Mouse (Mus musculus) c-Kit-positive CD71-negative TER-119-negative erythroid progenitor cells, embryonic 14.5 days (primary cell): ENCODE results near the gene Frzb.
"Not testable (repeated sequence)": the region's sequence is repeated elsewhere in the genome, so short reads cannot be mapped to it uniquely, and the experiment has no call there.

ENCODE experiments used
- DNase-seq: peaks from one replicate; pipeline ENCODE4 v3.0.0-alpha.2; 2013; ENCODE audit warnings: low read depth

Gene Frzb

GRCm38 (mm10) chr2:80447291-80447791 lies at the start of gene Frzb:
Gene Frzb (minus strand): TSS chr2:80447625.
- DNase-seq = no peak

- not testable (repeated sequence) for DNase-seq
Measured at GRCm38 (mm10) chr2:80495304-80495703, 47.9 kb upstream of the Frzb start.

GRCm38 (mm10) chr2:80486851-80487250 lies 39.4 kb upstream of the Frzb start:
- DNase-seq = no peak

GRCm38 (mm10) chr2:80484951-80485350 lies 37.5 kb upstream of the Frzb start:
- DNase-seq = no peak

- no peak for DNase-seq
Measured at GRCm38 (mm10) chr2:80475831-80476230, 28.4 kb upstream of the Frzb start.

GRCm38 (mm10) chr2:80474247-80474796 lies 26.9 kb upstream of the Frzb start:
- no peak for DNase-seq

GRCm38 (mm10) chr2:80465991-80466821 lies 18.8 kb upstream of the Frzb start:
- DNase-seq = no peak

- no peak for DNase-seq
Measured at GRCm38 (mm10) chr2:80461827-80462226, 14.4 kb upstream of the Frzb start.

GRCm38 (mm10) chr2:80448231-80448630 lies 806 bp upstream of the Frzb start:
- DNase-seq = no peak

GRCm38 (mm10) chr2:80446308-80447151 lies 895 bp downstream of the Frzb start:
- DNase-seq = no peak

GRCm38 (mm10) chr2:80445926-80446307 lies 1.5 kb downstream of the Frzb start:
- no peak for DNase-seq

GRCm38 (mm10) chr2:80445491-80445890 lies 1.9 kb downstream of the Frzb start:
- DNase-seq = no peak

GRCm38 (mm10) chr2:80444418-80445365 lies 2.7 kb downstream of the Frzb start:
- no peak for DNase-seq

- no peak for DNase-seq
Measured at GRCm38 (mm10) chr2:80443962-80444361, 3.5 kb downstream of the Frzb start.

- DNase-seq = no peak
Measured at GRCm38 (mm10) chr2:80441386-80441785, 6.0 kb downstream of the Frzb start.

- DNase-seq = no peak
Measured at GRCm38 (mm10) chr2:80438854-80439253, 8.6 kb downstream of the Frzb start.

- no peak for DNase-seq
Measured at GRCm38 (mm10) chr2:80437401-80437800, 10.0 kb downstream of the Frzb start.

- no peak for DNase-seq
Measured at GRCm38 (mm10) chr2:80434783-80435572, 12.4 kb downstream of the Frzb start.

GRCm38 (mm10) chr2:80433254-80433876 lies 14.1 kb downstream of the Frzb start:
- DNase-seq = no peak
